Mouse (Mus musculus) lung, adult 2 months (tissue): ENCODE results near the gene Kcnip1.

Experiments
- CTCF ChIP-seq: fragments of 200-500 bp; IDR thresholded peaks from 2 replicates; pipeline ENCODE4 v1.5.1; 2011; ENCODE audit warnings: mild to moderate bottlenecking, low read length, control low read depth; ENCODE audit not compliant: insufficient read depth
- POLR2A ChIP-seq: fragments of 200-500 bp; IDR thresholded peaks from 2 replicates; pipeline ENCODE4 v1.6.1; 2011; ENCODE audit warnings: low read depth, mild to moderate bottlenecking, control low read depth, low read length, borderline replicate concordance; ENCODE audit errors: extremely low read depth

- no peak for TF ChIP-seq POLR2A
- no peak for TF ChIP-seq CTCF
Observed at GRCm38 (mm10) chr11:33901783-33902182, 91.2 kb downstream of the Kcnip1 start.
